Mouse (Mus musculus) bone marrow macrophage, adult 2 months (primary cell): Measurements from ENCODE around the gene Adprhl1.

Experiments used
- CTCF ChIP-seq: IDR thresholded peaks from 2 replicates; pipeline ENCODE4 v1.5.1; 2012; ENCODE audit warnings: low read depth, mild to moderate bottlenecking, low read length, moderate library complexity
- POLR2A ChIP-seq: IDR thresholded peaks from 2 replicates; pipeline ENCODE4 v1.6.1; 2012; ENCODE audit warnings: mild to moderate bottlenecking, low read depth, low read length, borderline replicate concordance

DNA sequence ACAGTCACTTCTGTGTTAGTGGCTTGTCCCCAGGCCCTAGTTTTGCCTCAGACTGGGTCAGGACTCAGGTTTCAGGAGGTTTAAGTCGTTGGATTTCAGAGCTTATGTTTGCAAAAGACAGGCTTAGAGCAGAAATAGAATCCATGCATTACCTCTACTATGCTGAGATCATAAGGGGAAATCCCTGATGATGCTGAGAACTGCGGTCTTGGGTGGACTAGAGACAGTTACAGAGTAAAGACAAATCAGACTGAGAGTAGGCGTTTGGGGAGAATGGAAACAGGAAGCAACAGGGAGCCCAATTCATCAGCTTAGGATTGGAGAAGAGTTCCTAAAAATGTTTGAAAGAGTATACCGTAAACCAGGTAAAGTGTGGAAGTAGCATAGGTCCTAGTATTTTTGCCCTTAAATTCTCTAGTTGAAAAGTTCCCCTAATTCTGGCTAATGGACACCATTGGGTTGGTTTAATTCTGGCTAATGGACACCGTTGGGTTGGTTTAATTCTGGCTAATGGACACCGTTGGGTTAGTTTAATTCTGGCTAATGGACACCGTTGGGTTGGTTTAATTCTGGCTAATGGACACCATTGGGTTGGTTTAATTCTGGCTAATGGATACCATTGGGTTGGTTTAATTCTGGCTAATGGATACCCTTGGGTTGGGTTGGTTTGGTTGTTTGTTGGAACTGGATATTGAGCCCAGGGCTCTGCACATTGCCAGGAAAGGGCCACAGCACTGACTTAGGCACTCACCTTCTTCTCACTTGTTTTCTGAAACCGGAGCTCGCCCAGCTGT lies 39.9 kb upstream of the Adprhl1 start:
- TF ChIP-seq CTCF (no peak), POLR2A (no peak)
